Mouse (Mus musculus) hindbrain, embryonic 12.5 days (tissue): ENCODE data around the gene Zmynd11. TPM values are rescaled to one million over a fixed set of nuclear protein-coding genes. Genes with fewer than 3 reads are reported as not detected.

Experiments used
- ATAC-seq: fragments of 200-750 bp; cut with Nextera tagmentation; 2 replicates; pipeline ENCODE4 v1.8.0; 2017; ENCODE audit warnings: moderate TSS enrichment; ENCODE audit not compliant: low FRiP score
- H3K27ac ChIP-seq: fragments of 300-500 bp; sonication (generic); 2 replicates; pipeline ENCODE4 v1.5.1; 2016; ENCODE audit warnings: mild to moderate bottlenecking
- H3K27me3 ChIP-seq: fragments of 300-500 bp; sonication (generic); 2 replicates; pipeline ENCODE4 v1.6.1; 2016; ENCODE audit warnings: mild to moderate bottlenecking
- H3K36me3 ChIP-seq: fragments of 300-500 bp; sonication (generic); 2 replicates; pipeline ENCODE4 v1.6.1; 2016; ENCODE audit warnings: mild to moderate bottlenecking
- H3K4me1 ChIP-seq: fragments of 300-500 bp; sonication (generic); 2 replicates; pipeline ENCODE4 v1.6.1; 2016
- H3K4me2 ChIP-seq: fragments of 300-500 bp; sonication (generic); replicated peaks from 2 replicates; pipeline ENCODE4 v1.6.1; 2016; ENCODE audit warnings: mild to moderate bottlenecking
- H3K4me3 ChIP-seq: fragments of 300-500 bp; sonication (generic); 2 replicates; pipeline ENCODE4 v1.5.1; 2016; ENCODE audit warnings: mild to moderate bottlenecking
- H3K9ac ChIP-seq: fragments of 300-500 bp; sonication (generic); 2 replicates; pipeline ENCODE4 v1.6.1; 2016; ENCODE audit warnings: mild to moderate bottlenecking, moderate library complexity
- H3K9me3 ChIP-seq: fragments of 300-500 bp; sonication (generic); replicated peaks from 2 replicates; pipeline ENCODE4 v1.6.1; 2016; ENCODE audit warnings: mild to moderate bottlenecking
- WGBS: fragments of 180-500 bp; shearing (Covaris S2); methylation state at CpG from one replicate; pipeline ENCODE4 v1.1.7; 2016; 5-methylcytosine and 5-hydroxymethylcytosine counted together
- polyA plus RNA-seq: library from polyadenylated mRNA; unstranded; fragments of >200 nt; fragmentation: Nextera tagmentation; extraction: Ambion mirVana; gene quantifications from 2 replicates; pipeline ENCODE4 v1.2.1, GENCODE M21; 2016

Gene Zmynd11
- polyA plus RNA-seq, 1 experiment from 2014 or later, result 158 TPM

- no peak overlapping the region for H3K9ac ChIP-seq
- no peaks in the 10 kb centered on the region for H3K27me3 ChIP-seq
- H3K4me1 ChIP-seq, result no peaks in the 10 kb centered on the region
- 95% methylated on average over 11 of the region's 11 CpGs for WGBS
- H3K36me3 ChIP-seq, result peaks cover 78% of the 10 kb centered on the region
- H3K4me2 ChIP-seq, result no peak overlapping the region
- no peak for ATAC-seq
- H3K9me3 ChIP-seq, result no peaks in the 10 kb centered on the region
- no peak overlapping the region for H3K27ac ChIP-seq
- no peak overlapping the region for H3K4me3 ChIP-seq
Observed at GRCm38 (mm10) chr13:9684153-9684923, 80.8 kb downstream of the Zmynd11 start.

- H3K9me3 ChIP-seq, result no peaks in the 10 kb centered on the region
- no peak overlapping the region for H3K9ac ChIP-seq
- H3K4me1 ChIP-seq, result no peaks in the 10 kb centered on the region
- H3K36me3 ChIP-seq, result peaks cover 68% of the 10 kb centered on the region
- H3K4me2 ChIP-seq, result no peak overlapping the region
- H3K27ac ChIP-seq, result no peak overlapping the region
- no peaks in the 10 kb centered on the region for H3K27me3 ChIP-seq
- 91% methylated on average over 4 of the region's 4 CpGs for WGBS
- no peak for ATAC-seq
- H3K4me3 ChIP-seq, result no peak overlapping the region
Observed at GRCm38 (mm10) chr13:9683280-9683679, 81.8 kb downstream of the Zmynd11 start.

GRCm38 (mm10) chr13:9681492-9681891 is 83.6 kb downstream of the Zmynd11 start:
- no peak overlapping the region for H3K9ac ChIP-seq
- ATAC-seq, result no peak
- H3K27me3 ChIP-seq, result no peaks in the 10 kb centered on the region
- H3K9me3 ChIP-seq, result no peaks in the 10 kb centered on the region
- 100% methylated on average over 3 of the region's 3 CpGs for WGBS
- H3K4me3 ChIP-seq, result no peak overlapping the region
- H3K27ac ChIP-seq, result no peak overlapping the region
- H3K36me3 ChIP-seq, result peaks cover 50% of the 10 kb centered on the region
- H3K4me1 ChIP-seq, result no peaks in the 10 kb centered on the region
- H3K4me2 ChIP-seq, result no peak overlapping the region

- Histone ChIP-seq H3K9me3 (peaks cover 7% of the 10 kb centered on the region; the same call in 1 of the 2 replicates), H3K27ac (no peak overlapping the region), H3K4me2 (no peak overlapping the region), H3K9ac (no peak overlapping the region), H3K27me3 (no peaks in the 10 kb centered on the region), H3K4me3 (no peak overlapping the region), H3K4me1 (no peaks in the 10 kb centered on the region), H3K36me3 (no peaks in the 10 kb centered on the region)
- WGBS, result 100% methylated on average over 1 of the region's 1 CpGs
- no peak for ATAC-seq
Observed at GRCm38 (mm10) chr13:9674126-9674525, 91.0 kb downstream of the Zmynd11 start.

GRCm38 (mm10) chr13:9669246-9669645 is 95.9 kb downstream of the Zmynd11 start:
- H3K27ac ChIP-seq, result no peak overlapping the region
- no peak for ATAC-seq
- no peaks in the 10 kb centered on the region for H3K4me1 ChIP-seq
- no peak overlapping the region for H3K4me2 ChIP-seq
- 89% methylated on average over 5 of the region's 5 CpGs for WGBS
- H3K36me3 ChIP-seq, result no peaks in the 10 kb centered on the region
- no peak overlapping the region for H3K9ac ChIP-seq
- no peak overlapping the region for H3K4me3 ChIP-seq
- H3K9me3 ChIP-seq, result no peaks in the 10 kb centered on the region
- H3K27me3 ChIP-seq, result no peaks in the 10 kb centered on the region

- Histone ChIP-seq H3K9me3 (no peaks in the 10 kb centered on the region), H3K27ac (no peak overlapping the region), H3K27me3 (no peaks in the 10 kb centered on the region), H3K9ac (no peak overlapping the region), H3K4me1 (no peaks in the 10 kb centered on the region), H3K36me3 (0 out of 2 replicates have a peak, but pooled peaks cover 6% of the 10 kb centered on the region), H3K4me3 (no peak overlapping the region), H3K4me2 (no peak overlapping the region)
- 82% methylated on average over 7 of the region's 7 CpGs for WGBS
- ATAC-seq, result no peak
Observed at GRCm38 (mm10) chr13:9667954-9668496, 97.1 kb downstream of the Zmynd11 start.

GRCm38 (mm10) chr13:9663593-9663992 is 101.5 kb downstream of the Zmynd11 start:
- Histone ChIP-seq H3K9me3 (no peaks in the 10 kb centered on the region), H3K4me2 (no peak overlapping the region), H3K27me3 (no peaks in the 10 kb centered on the region), H3K27ac (no peak overlapping the region), H3K36me3 (peaks cover 29% of the 10 kb centered on the region), H3K9ac (no peak overlapping the region), H3K4me1 (no peaks in the 10 kb centered on the region), H3K4me3 (no peak overlapping the region)
- WGBS, result 91% methylated on average over 1 of the region's 1 CpGs
- ATAC-seq, result no peak

- peaks cover 45% of the 10 kb centered on the region for H3K36me3 ChIP-seq
- ATAC-seq, result no peak
- H3K4me1 ChIP-seq, result no peaks in the 10 kb centered on the region
- H3K4me3 ChIP-seq, result no peak overlapping the region
- no peaks in the 10 kb centered on the region for H3K9me3 ChIP-seq
- WGBS, result 76% methylated on average over 1 of the region's 1 CpGs
- no peak overlapping the region for H3K4me2 ChIP-seq
- no peak overlapping the region for H3K27ac ChIP-seq
- no peaks in the 10 kb centered on the region for H3K27me3 ChIP-seq
- H3K9ac ChIP-seq, result no peak overlapping the region
Observed at GRCm38 (mm10) chr13:9660711-9661110, 104.4 kb downstream of the Zmynd11 start.

GRCm38 (mm10) chr13:9656613-9657012 is 108.5 kb downstream of the Zmynd11 start:
- H3K4me1 ChIP-seq, result no peaks in the 10 kb centered on the region
- 91% methylated on average over 6 of the region's 6 CpGs for WGBS
- no peak overlapping the region for H3K4me2 ChIP-seq
- no peaks in the 10 kb centered on the region for H3K27me3 ChIP-seq
- no peaks in the 10 kb centered on the region for H3K9me3 ChIP-seq
- no peak overlapping the region for H3K27ac ChIP-seq
- no peak for ATAC-seq
- no peak overlapping the region for H3K4me3 ChIP-seq
- no peak overlapping the region for H3K9ac ChIP-seq
- peaks cover 30% of the 10 kb centered on the region for H3K36me3 ChIP-seq

- Histone ChIP-seq H3K4me1 (no peaks in the 10 kb centered on the region), H3K9me3 (no peaks in the 10 kb centered on the region), H3K36me3 (peaks cover 12% of the 10 kb centered on the region), H3K4me2 (no peak overlapping the region), H3K9ac (no peak overlapping the region), H3K27me3 (no peaks in the 10 kb centered on the region), H3K27ac (no peak overlapping the region), H3K4me3 (no peak overlapping the region)
- no peak for ATAC-seq
- 81% methylated on average over 3 of the region's 3 CpGs for WGBS
Observed at GRCm38 (mm10) chr13:9653018-9653417, 112.1 kb downstream of the Zmynd11 start.

- H3K36me3 ChIP-seq, result no peaks in the 10 kb centered on the region
- H3K4me1 ChIP-seq, result no peaks in the 10 kb centered on the region
- H3K9me3 ChIP-seq, result no peaks in the 10 kb centered on the region
- H3K27ac ChIP-seq, result no peak overlapping the region
- no peak overlapping the region for H3K9ac ChIP-seq
- no peak for ATAC-seq
- no peak overlapping the region for H3K4me2 ChIP-seq
- no peak overlapping the region for H3K4me3 ChIP-seq
- no peaks in the 10 kb centered on the region for H3K27me3 ChIP-seq
Observed at GRCm38 (mm10) chr13:9650580-9650979, 114.5 kb downstream of the Zmynd11 start.

- H3K9ac ChIP-seq, result no peak overlapping the region
- ATAC-seq, result no peak
- H3K36me3 ChIP-seq, result no peaks in the 10 kb centered on the region
- 88% methylated on average over 1 of the region's 1 CpGs for WGBS
- no peak overlapping the region for H3K27ac ChIP-seq
- H3K4me3 ChIP-seq, result no peak overlapping the region
- H3K4me2 ChIP-seq, result no peak overlapping the region
- no peaks in the 10 kb centered on the region for H3K4me1 ChIP-seq
- no peaks in the 10 kb centered on the region for H3K27me3 ChIP-seq
- H3K9me3 ChIP-seq, result no peaks in the 10 kb centered on the region
Observed at GRCm38 (mm10) chr13:9649894-9650293, 115.2 kb downstream of the Zmynd11 start.

- H3K27ac ChIP-seq, result no peak overlapping the region
- no peak for ATAC-seq
- no peak overlapping the region for H3K9ac ChIP-seq
- H3K9me3 ChIP-seq, result no peaks in the 10 kb centered on the region
- H3K4me2 ChIP-seq, result no peak overlapping the region
- no peaks in the 10 kb centered on the region for H3K36me3 ChIP-seq
- no peak overlapping the region for H3K4me3 ChIP-seq
- no peaks in the 10 kb centered on the region for H3K27me3 ChIP-seq
- WGBS, result 94% methylated on average over 13 of the region's 13 CpGs
- no peaks in the 10 kb centered on the region for H3K4me1 ChIP-seq
Observed at GRCm38 (mm10) chr13:9648716-9649115, 116.4 kb downstream of the Zmynd11 start.
